ENCODE assay signal across 8 mouse cellular contexts in genomic region chr19:42035456-42036248, GRCm38 (mm10). TPM values are rescaled to one million over a fixed set of nuclear protein-coding genes. Genes with fewer than 3 reads are reported as not detected.
DNase-seq lines count a peak whose midpoint lies in the region; ATAC-seq and TF ChIP-seq lines count a peak whose summit lies in the region.

TSS of gene Ankrd2 (plus strand) at chr19:42036000.

- peaks cover 8% of the 10 kb centered on the region for H3K27me3 ChIP-seq in embryonic facial prominence, embryonic 12.5 days
- H3K27me3 ChIP-seq in kidney, embryonic 14.5 days (ENCODE audit: control insufficient read depth, insufficient read depth, low read length) = no peaks in the 10 kb centered on the region
- no peaks in the 10 kb centered on the region for H3K27me3 ChIP-seq in limb, embryonic 14.5 days (ENCODE audit: control insufficient read depth, insufficient read depth, low read length)

- no peaks in the 10 kb centered on the region for H3K9me3 ChIP-seq in embryonic facial prominence, embryonic 12.5 days
- H3K9me3 ChIP-seq in kidney, embryonic 14.5 days (ENCODE audit: control insufficient read depth, low read length) = no peaks in the 10 kb centered on the region
- no peaks in the 10 kb centered on the region for H3K9me3 ChIP-seq in limb, embryonic 14.5 days (ENCODE audit: control insufficient read depth, low read length)

- no peak within 1 kb of the TSS for H3K9ac ChIP-seq in embryonic facial prominence, embryonic 12.5 days
- no peak within 1 kb of the TSS for H3K9ac ChIP-seq in kidney, embryonic 14.5 days (ENCODE audit: low read depth, low read length)
- no peak within 1 kb of the TSS for H3K9ac ChIP-seq in limb, embryonic 14.5 days (ENCODE audit: low read depth, low read length, severe bottlenecking)

- WGBS in embryonic facial prominence, embryonic 12.5 days = 67% methylated on average over 19 of the region's 19 CpGs
- WGBS in kidney, embryonic 14.5 days = 61% methylated on average over 19 of the region's 19 CpGs
- 65% methylated on average over 19 of the region's 19 CpGs for WGBS in limb, embryonic 14.5 days

- no peak for TF ChIP-seq POLR2A in limb, embryonic 14.5 days (IDR thresholded peaks at IDR 0.05; ENCODE audit: borderline replicate concordance, extremely low read depth, insufficient read depth, insufficient read length)

- no peak within 1 kb of the TSS for H3K4me2 ChIP-seq in embryonic facial prominence, embryonic 12.5 days (replicated peaks)
- H3K4me2 ChIP-seq in kidney, embryonic 14.5 days (replicated peaks; ENCODE audit: low read depth, low read length) = no peak within 1 kb of the TSS
- H3K4me2 ChIP-seq in limb, embryonic 14.5 days (replicated peaks; ENCODE audit: low read depth, low read length, severe bottlenecking) = no peak within 1 kb of the TSS

- peaks cover 9% of the 10 kb centered on the region; the same call in 1 of the 2 replicates for H3K36me3 ChIP-seq in embryonic facial prominence, embryonic 12.5 days
- peaks cover 20% of the 10 kb centered on the region for H3K36me3 ChIP-seq in kidney, embryonic 14.5 days (ENCODE audit: control insufficient read depth, insufficient read depth, low read length)
- H3K36me3 ChIP-seq in limb, embryonic 14.5 days (ENCODE audit: control insufficient read depth, insufficient read depth, low read length) = peaks cover 10% of the 10 kb centered on the region; the same call in 1 of the 2 replicates

- ATAC-seq in embryonic facial prominence, embryonic 12.5 days (ENCODE audit: insufficient number of reproducible peaks, insufficient read depth, low FRiP score, low TSS enrichment) = peak; percentile 50; the same call in 1 of the 2 replicates
- peak; percentile 74 for ATAC-seq in kidney, embryonic 14.5 days (ENCODE audit: low FRiP score, low TSS enrichment)
- peak; percentile 51 for ATAC-seq in limb, embryonic 14.5 days (ENCODE audit: low FRiP score, low read depth)

- peaks cover 19% of the 10 kb centered on the region for H3K4me1 ChIP-seq in embryonic facial prominence, embryonic 12.5 days
- H3K4me1 ChIP-seq in kidney, embryonic 14.5 days (ENCODE audit: control insufficient read depth, insufficient read depth, low read length) = no peaks in the 10 kb centered on the region; the same call in none of the 2 replicates
- peaks cover 18% of the 10 kb centered on the region; the same call in 1 of the 2 replicates for H3K4me1 ChIP-seq in limb, embryonic 14.5 days (ENCODE audit: control insufficient read depth, insufficient read depth, low read length)

- no peak within 1 kb of the TSS for H3K27ac ChIP-seq in embryonic facial prominence, embryonic 12.5 days
- H3K27ac ChIP-seq in kidney, embryonic 14.5 days (ENCODE audit: low read depth, low read length) = no peak within 1 kb of the TSS
- peak within 1 kb of the TSS; percentile 48 for H3K27ac ChIP-seq in limb, embryonic 14.5 days (replicated peaks; ENCODE audit: low read depth, low read length)

- peak; percentile 72 for DNase-seq in 3134 (ENCODE audit: extremely low read depth, insufficient read length, low spot score)
- peak; percentile 86 for DNase-seq in adrenal gland, postnatal 25 days
- DNase-seq in heart, adult 8-10 months (ENCODE audit: low spot score) = peak; percentile 84
- peak; percentile 66 for DNase-seq in limb, embryonic 14.5 days (ENCODE audit: low spot score)
- peak; percentile 53 to 55 for DNase-seq in monocyte, adult 2 months (ENCODE audit: low read depth in 1 of 2, low spot score in 2 of 2)
- peak; percentile 49 to 64 for DNase-seq in spleen, postnatal 14 days (ENCODE audit: low spot score in 2 of 2)

- H3K4me3 ChIP-seq in embryonic facial prominence, embryonic 12.5 days = no peak within 1 kb of the TSS
- H3K4me3 ChIP-seq in kidney, embryonic 14.5 days (ENCODE audit: low read length) = no peak within 1 kb of the TSS
- no peak within 1 kb of the TSS for H3K4me3 ChIP-seq in limb, embryonic 14.5 days (replicated peaks; ENCODE audit: low read length)

RNA-seq across cellular contexts. Expression of gene Ankrd2, which starts in this region (rescaled TPM):
- 0.46 TPM in 1 of 2 replicates, not detected in the other for total RNA-seq in adrenal gland, postnatal 25 days (2021)
- polyA plus RNA-seq in embryonic facial prominence, embryonic 12.5 days (2016; fragmentation: Nextera tagmentation; extraction: Ambion mirVana) = 0.24 and 0.27 TPM in 2 replicates
- total RNA-seq in heart, adult 8-10 months (2022) = under 1 TPM in 3 of 4 experiments, not detected in 1; 0.49 to 0.63 (median 0.53) TPM
- polyA plus RNA-seq in kidney, embryonic 14.5 days (2014; fragmentation: Nextera tagmentation; extraction: Ambion mirVana) = not detected in 2 replicates
- 0.58 and 0.96 TPM in 2 replicates for polyA plus RNA-seq in limb, embryonic 14.5 days (2012; rRNA removed)
- 0.66 and 1.5 TPM in 2 replicates for polyA plus RNA-seq in limb, embryonic 14.5 days (2014; fragmentation: Nextera tagmentation; extraction: Ambion mirVana)

Comparison
In these comparisons a context has a peak if more than half of its experiments do, and no peak if none do; other contexts are left out.
1. Peak in DNase-seq in adrenal gland, postnatal 25 days; RNA of the gene not detected or under 1 TPM.
2. Peak in ATAC-seq in embryonic facial prominence, embryonic 12.5 days; RNA of the gene not detected or under 1 TPM.
3. Peak in DNase-seq in heart, adult 8-10 months; RNA of the gene not detected or under 1 TPM.
4. Peak in ATAC-seq in kidney, embryonic 14.5 days; RNA of the gene not detected or under 1 TPM.